Mouse (Mus musculus) liver, embryonic 15.5 days (tissue): ENCODE results near the gene Nxt1. TPM values are rescaled to one million over a fixed set of nuclear protein-coding genes. Genes with fewer than 3 reads are reported as not detected.
A peak's percentile ranks its signal among the peaks of the same experiment; 100 is the strongest.

Experiments
- ATAC-seq: fragments of 200-750 bp; cut with Nextera tagmentation; 2 replicates; pipeline ENCODE4 v1.8.0; 2017; ENCODE audit warnings: moderate number of reproducible peaks, mild to moderate bottlenecking, moderate library complexity; ENCODE audit not compliant: insufficient read depth
- H3K27ac ChIP-seq: fragments of 300-500 bp; sonication (generic); replicated peaks from 2 replicates; pipeline ENCODE4 v1.5.1; 2015; ENCODE audit warnings: mild to moderate bottlenecking, inconsistent platforms
- H3K27me3 ChIP-seq: fragments of 300-500 bp; sonication (generic); 2 replicates; pipeline ENCODE4 v1.6.1; 2015; ENCODE audit warnings: mild to moderate bottlenecking, inconsistent platforms
- H3K36me3 ChIP-seq: fragments of 300-500 bp; sonication (generic); replicated peaks from 2 replicates; pipeline ENCODE4 v1.6.1; 2015; ENCODE audit warnings: moderate library complexity, mild to moderate bottlenecking, inconsistent platforms
- H3K4me1 ChIP-seq: fragments of 300-500 bp; sonication (generic); replicated peaks from 2 replicates; pipeline ENCODE4 v1.6.1; 2015; ENCODE audit warnings: inconsistent platforms
- H3K4me2 ChIP-seq: fragments of 300-500 bp; sonication (generic); 2 replicates; pipeline ENCODE4 v1.6.1; 2015; ENCODE audit warnings: moderate library complexity, mild to moderate bottlenecking, inconsistent platforms
- H3K4me3 ChIP-seq: fragments of 300-500 bp; sonication (generic); replicated peaks from 2 replicates; pipeline ENCODE4 v1.5.1; 2015; ENCODE audit warnings: mild to moderate bottlenecking, inconsistent platforms
- H3K9ac ChIP-seq: fragments of 300-500 bp; sonication (generic); 2 replicates; pipeline ENCODE4 v1.6.1; 2015; ENCODE audit warnings: moderate library complexity, mild to moderate bottlenecking, inconsistent platforms
- H3K9me3 ChIP-seq: fragments of 300-500 bp; sonication (generic); replicated peaks from 2 replicates; pipeline ENCODE4 v1.6.1; 2016; ENCODE audit warnings: inconsistent platforms
- WGBS: fragments of 180-500 bp; shearing (Covaris S2); methylation state at CpG from one replicate; pipeline ENCODE4 v1.1.7; 2015; ENCODE audit warnings: mixed read lengths; ENCODE audit not compliant: insufficient replicate concordance; 5-methylcytosine and 5-hydroxymethylcytosine counted together
- polyA plus RNA-seq: library from polyadenylated mRNA; unstranded; fragments of >200 nt; fragmentation: Nextera tagmentation; extraction: Ambion mirVana; gene quantifications from 2 replicates; pipeline ENCODE4 v1.2.1, GENCODE M21; 2015

Gene Nxt1
- 43.9 and 51.8 TPM in 2 replicates for polyA plus RNA-seq

DNA sequence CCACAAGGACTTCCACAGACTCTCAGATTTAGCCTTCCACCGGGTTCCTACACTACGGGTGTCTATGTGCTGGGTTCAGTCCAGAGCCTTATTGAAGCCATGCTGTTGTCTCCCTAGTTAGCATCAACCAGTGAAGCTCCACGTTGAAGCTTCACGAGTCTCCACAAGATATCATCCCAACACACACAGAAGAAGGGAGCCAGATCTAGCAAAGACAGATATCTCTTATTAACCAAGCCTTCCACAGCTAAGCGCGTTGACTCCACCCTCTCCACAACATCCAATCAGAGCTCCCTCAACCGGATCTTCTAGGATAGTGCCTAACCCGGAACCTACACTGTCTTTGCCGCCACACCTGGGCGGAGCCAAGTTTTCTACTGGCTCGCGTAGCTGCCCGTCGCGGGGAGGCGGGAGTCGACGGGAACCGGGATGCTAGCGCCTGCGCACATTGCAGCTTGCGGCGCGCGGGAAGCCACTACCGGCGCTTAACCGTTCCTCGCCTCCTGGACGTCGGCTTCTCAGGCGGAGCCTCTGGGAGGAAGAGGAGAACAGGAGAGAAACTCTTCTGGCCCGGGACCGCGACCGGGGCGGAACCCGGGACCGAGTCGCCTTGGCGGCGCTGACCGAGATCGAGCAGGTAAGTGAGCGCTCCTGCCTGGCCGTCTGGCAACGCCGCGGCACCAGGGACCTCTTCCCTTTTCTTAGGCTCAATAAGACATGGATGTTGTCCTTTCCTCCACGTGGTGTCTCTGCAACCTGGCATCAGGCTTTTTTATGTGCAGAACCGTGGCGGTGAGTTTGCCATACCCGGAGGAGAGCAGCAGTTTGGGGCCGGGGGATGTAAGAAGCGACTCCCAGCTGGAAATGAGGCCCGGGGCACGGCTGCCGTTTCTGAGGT, at the start of gene Nxt1:
Gene Nxt1, plus strand, starts transcription at position 403 of the 898 bp plus-strand sequence.
- H3K27me3 ChIP-seq = no peaks in the 10 kb centered on the region; the same call in 1 of the 2 replicates
- peak within 1 kb of the TSS; percentile 77 for H3K9ac ChIP-seq
- ATAC-seq = peak; percentile 100
- peak within 1 kb of the TSS; percentile 89 for H3K27ac ChIP-seq
- no peaks in the 10 kb centered on the region for H3K9me3 ChIP-seq
- H3K36me3 ChIP-seq = peaks cover 34% of the 10 kb centered on the region
- H3K4me3 ChIP-seq = peak within 1 kb of the TSS; percentile 73
- peak within 1 kb of the TSS; percentile 78 for H3K4me2 ChIP-seq
- peaks cover 40% of the 10 kb centered on the region for H3K4me1 ChIP-seq
- WGBS = under 1% methylated on average over 58 of the region's 58 CpGs

DNA sequence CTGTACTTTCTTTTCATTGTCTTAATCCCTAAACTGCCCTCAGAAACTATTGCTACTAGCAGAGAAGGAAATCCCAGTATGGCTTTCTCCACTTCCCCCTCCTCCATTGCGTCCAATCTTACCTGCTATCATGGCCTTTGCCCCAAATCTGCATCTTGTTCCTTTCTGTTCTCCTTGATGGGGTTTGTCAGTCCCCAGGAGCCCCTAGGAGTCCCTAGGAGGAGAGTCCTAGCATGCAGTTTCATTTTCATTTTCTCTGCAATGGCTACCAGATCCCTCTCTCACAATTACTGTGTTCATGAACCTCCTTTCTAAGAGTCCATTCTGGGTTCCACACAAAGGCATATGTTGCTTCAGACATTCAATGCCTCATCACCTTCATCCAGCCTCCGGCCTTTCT, 49.3 kb upstream of the Nxt1 start:
- Histone ChIP-seq H3K27me3 (no peaks in the 10 kb centered on the region), H3K4me1 (no peaks in the 10 kb centered on the region), H3K4me3 (no peak overlapping the region), H3K36me3 (no peaks in the 10 kb centered on the region), H3K9ac (no peak overlapping the region), H3K4me2 (no peak overlapping the region), H3K27ac (no peak overlapping the region), H3K9me3 (no peaks in the 10 kb centered on the region)
- 56% methylated on average over 2 of the region's 2 CpGs for WGBS
- no peak; the same call in 1 of the 2 replicates for ATAC-seq

DNA sequence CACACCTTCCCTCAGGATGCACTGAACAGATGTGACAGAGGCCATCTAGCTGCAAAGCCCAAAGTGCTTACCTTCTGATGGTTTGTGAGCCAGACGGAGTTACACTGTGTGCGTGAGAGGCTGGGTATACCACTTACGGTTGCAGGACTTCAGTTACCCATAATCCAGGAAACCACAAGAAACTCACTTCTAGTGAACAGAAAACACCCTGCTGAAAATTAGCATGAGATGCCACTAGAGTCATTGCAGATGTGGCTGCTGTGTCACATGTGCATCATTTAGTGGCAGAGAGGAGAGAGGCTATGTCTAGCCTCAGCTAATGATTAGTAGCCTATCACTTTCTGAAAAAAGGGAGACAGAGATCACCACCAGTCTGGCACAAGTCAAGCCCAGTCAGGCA, 47.9 kb upstream of the Nxt1 start:
- Histone ChIP-seq H3K4me3 (no peak overlapping the region), H3K4me1 (no peaks in the 10 kb centered on the region), H3K27ac (no peak overlapping the region), H3K27me3 (no peaks in the 10 kb centered on the region), H3K9me3 (no peaks in the 10 kb centered on the region), H3K4me2 (no peak overlapping the region), H3K36me3 (no peaks in the 10 kb centered on the region), H3K9ac (no peak overlapping the region)
- ATAC-seq = no peak
- WGBS = 29% methylated on average over 3 of the region's 3 CpGs

DNA sequence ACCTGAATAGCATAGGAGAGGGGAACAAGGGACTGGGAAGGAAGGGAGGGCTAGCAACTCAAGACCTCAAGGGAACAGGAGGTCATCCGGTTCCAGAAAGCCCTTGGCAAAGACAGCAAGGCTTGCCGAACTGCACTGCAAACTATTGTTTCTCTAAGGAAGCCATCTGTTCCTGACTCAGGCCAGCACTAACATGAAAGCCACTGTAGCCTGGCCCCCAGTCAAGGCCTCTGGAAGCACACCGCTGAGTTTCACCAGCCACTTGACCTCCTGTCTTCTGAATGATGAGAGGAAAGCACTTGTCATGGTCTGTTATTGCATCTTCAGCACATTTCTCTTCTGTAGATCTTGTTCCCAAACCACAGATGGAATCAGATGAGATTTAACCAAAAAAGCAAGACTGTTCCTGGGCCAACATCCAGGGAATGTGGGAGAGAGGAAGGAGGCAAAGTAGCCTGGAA, 45.4 kb upstream of the Nxt1 start:
- Histone ChIP-seq H3K36me3 (no peaks in the 10 kb centered on the region), H3K9ac (no peak overlapping the region), H3K4me1 (no peaks in the 10 kb centered on the region), H3K4me3 (no peak overlapping the region), H3K9me3 (no peaks in the 10 kb centered on the region), H3K27ac (no peak overlapping the region), H3K4me2 (no peak overlapping the region), H3K27me3 (no peaks in the 10 kb centered on the region)
- WGBS = 59% methylated on average over 3 of the region's 3 CpGs
- no peak for ATAC-seq

DNA sequence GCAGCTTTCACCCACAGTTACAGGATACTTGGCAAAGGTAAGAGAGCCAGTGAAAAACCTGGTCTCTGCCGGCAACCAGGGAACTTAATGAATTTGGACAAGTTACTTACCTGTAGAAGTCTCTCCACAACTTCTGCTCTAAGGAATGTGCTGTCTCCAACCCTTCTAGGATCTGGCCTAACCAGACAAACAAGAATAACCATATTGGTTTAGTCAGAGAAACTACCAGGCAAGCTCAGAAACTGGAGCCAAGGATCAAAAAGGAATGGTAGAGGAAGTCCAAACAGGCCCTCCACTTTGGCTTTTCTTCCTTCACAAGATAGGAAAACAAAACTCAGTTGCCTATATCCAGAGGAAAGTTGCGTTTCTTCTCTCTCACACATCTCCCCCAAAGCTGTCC, 41.4 kb upstream of the Nxt1 start:
- 61% methylated on average over 2 of the region's 2 CpGs for WGBS
- Histone ChIP-seq H3K4me3 (no peak overlapping the region), H3K4me2 (no peak overlapping the region), H3K27me3 (no peaks in the 10 kb centered on the region), H3K27ac (no peak overlapping the region), H3K9ac (no peak overlapping the region), H3K9me3 (no peaks in the 10 kb centered on the region), H3K36me3 (no peaks in the 10 kb centered on the region), H3K4me1 (no peaks in the 10 kb centered on the region)
- no peak for ATAC-seq

DNA sequence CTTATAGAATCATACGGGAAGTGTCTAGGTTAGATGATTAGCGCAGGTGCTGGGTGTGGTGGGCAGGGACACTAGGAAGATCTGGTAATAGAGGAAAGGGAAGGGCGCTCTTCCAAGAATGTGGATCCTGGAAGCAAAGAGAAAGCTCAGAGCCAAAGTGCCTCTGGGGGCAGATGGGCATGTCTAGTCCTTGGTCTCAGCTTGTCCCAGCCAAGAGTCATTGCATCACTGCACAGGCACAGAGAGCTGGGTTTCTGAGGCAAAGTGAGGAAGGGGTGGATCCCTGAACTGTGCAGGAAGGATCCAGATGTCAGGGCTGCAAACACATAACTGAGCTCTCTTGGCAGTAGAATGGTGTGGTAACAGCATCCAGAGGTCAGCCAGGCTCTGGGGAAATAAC, 40.8 kb upstream of the Nxt1 start:
- H3K4me1 ChIP-seq = no peaks in the 10 kb centered on the region
- ATAC-seq = no peak
- no peaks in the 10 kb centered on the region for H3K36me3 ChIP-seq
- H3K27me3 ChIP-seq = no peaks in the 10 kb centered on the region
- no peaks in the 10 kb centered on the region for H3K9me3 ChIP-seq
- 68% methylated on average over 3 of the region's 3 CpGs for WGBS
- no peak overlapping the region for H3K4me2 ChIP-seq
- H3K27ac ChIP-seq = no peak overlapping the region
- H3K4me3 ChIP-seq = no peak overlapping the region
- H3K9ac ChIP-seq = no peak overlapping the region

DNA sequence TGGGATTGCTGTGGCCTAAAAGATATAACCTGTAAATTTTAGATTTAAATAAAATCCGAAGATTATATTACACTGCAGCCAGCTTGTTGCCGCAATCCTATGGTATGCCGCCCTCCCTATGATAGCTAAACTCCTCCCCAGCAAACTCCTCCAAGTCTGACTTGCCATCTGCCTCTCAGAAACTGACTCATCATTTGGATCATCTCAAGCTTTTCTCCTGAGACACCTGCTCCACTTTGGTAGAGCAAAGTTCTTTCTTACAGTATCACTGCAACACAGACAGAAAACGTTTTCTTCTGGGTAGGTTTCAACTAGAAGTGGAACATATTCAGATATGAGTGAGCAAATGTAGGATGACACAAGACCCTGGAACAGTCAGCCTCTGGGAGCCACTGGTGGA, 37.9 kb upstream of the Nxt1 start:
- no peak for ATAC-seq
- no peak overlapping the region for H3K4me2 ChIP-seq
- no peak overlapping the region for H3K27ac ChIP-seq
- no peaks in the 10 kb centered on the region for H3K27me3 ChIP-seq
- 65% methylated on average over 4 of the region's 4 CpGs for WGBS
- H3K4me1 ChIP-seq = no peaks in the 10 kb centered on the region
- no peaks in the 10 kb centered on the region for H3K9me3 ChIP-seq
- H3K9ac ChIP-seq = no peak overlapping the region
- H3K4me3 ChIP-seq = no peak overlapping the region
- H3K36me3 ChIP-seq = no peaks in the 10 kb centered on the region

DNA sequence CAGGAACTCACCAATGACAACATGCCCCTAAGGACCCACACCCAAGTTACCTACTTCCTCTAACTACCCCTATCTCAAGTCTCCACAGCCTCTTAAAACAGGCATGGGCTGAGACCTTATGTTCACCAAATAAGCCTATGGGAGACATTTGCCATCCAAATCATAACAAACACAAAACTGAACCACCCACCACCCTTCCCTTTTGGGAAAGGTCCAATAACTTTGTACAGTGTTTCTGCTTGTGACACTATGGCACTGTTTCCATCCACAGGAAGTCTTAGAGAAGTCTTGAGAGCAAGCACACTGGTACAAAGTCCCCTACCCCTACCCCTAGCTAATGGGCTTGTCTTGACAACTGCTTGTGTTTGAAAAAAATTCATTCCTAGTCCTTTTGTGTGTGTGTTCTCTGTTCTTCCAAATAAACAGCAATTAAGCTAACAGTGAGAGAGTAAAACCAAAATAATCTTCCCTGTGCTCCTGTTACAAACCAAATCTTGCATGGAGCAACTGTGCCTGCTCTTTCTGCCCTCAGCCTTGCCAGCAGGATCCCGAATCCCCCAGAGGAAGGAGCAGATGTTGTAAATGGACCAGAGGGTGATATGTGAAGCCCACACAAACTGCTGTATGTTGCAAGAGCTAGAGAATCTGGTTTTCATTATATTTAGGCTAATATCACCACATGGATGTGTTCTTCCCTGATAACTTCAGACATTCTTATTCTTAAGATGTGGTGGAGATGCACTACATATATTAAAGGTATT, 29.6 kb upstream of the Nxt1 start:
- Histone ChIP-seq H3K36me3 (no peaks in the 10 kb centered on the region), H3K27me3 (no peaks in the 10 kb centered on the region), H3K4me1 (no peaks in the 10 kb centered on the region), H3K4me3 (no peak overlapping the region), H3K9ac (no peak overlapping the region), H3K9me3 (no peaks in the 10 kb centered on the region), H3K4me2 (no peak overlapping the region), H3K27ac (no peak overlapping the region)
- WGBS = 57% methylated on average over 1 of the region's 1 CpGs
- no peak for ATAC-seq

DNA sequence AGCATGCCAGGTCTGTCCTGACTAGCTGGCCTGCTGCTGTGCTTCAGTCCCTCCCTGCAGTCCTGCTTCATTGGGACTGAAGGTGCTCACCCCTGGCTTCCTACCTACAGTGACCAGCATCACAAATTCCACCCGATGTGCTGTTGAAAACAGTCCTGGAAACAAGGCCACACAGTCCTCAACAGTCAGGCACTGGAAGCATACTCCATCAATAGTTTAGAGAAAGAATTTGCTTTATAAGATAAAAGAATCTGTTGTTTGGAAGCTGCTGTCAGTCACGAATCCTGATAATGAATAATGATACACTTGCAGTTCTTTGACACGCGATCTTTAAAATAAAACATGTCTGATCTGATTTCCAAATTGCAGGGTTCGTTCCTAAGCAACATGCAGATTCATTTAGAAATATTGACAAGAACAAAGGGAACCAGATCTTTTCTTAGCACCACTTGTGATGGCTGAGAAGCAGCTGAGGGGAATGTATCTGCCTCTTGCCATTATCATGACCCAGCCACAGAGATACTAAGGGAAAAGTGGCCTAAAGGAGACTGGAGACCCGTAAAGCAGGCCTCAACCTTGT, 27.9 kb upstream of the Nxt1 start:
- Histone ChIP-seq H3K4me1 (no peaks in the 10 kb centered on the region), H3K36me3 (no peaks in the 10 kb centered on the region), H3K4me2 (no peak overlapping the region), H3K4me3 (no peak overlapping the region), H3K27me3 (no peaks in the 10 kb centered on the region), H3K9me3 (no peaks in the 10 kb centered on the region), H3K9ac (no peak overlapping the region), H3K27ac (no peak overlapping the region)
- 58% methylated on average over 6 of the region's 6 CpGs for WGBS
- ATAC-seq = no peak

DNA sequence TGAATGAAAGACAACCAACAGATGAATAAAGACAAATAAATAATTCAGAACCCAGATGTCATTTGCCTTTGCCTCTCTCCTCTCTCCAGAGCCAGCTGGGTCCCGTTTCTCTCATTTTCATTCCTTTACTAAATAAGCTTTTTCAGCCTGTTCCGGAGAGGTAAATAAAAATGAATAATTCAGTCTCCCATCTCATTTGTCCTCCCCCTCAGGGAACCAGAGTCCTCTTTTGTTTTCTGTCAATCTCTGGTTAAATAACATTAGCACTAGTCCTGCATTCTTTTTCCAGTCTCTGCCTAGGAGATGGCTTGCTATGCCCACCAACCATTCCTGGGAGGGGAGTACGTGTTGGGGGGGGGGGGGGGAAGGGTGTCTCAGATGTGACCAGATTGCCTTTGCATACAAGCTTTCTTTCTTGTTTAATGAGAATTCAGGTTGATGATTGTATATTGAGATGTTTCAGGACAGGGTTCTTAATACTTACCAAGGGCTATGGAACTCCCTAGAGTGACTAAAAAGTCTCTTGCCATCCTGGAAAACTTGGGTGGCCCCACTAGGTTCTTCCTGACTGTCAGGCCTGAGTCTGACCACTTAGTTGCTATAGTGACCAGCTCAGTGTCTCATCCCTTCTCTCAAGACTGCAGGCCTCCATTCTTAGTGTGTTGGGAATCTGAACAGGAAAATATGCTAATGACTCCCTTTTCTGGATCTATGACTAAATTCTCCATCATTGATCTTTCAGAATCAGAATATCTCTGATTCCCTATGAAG, 21.6 kb upstream of the Nxt1 start:
- no peak overlapping the region for H3K4me3 ChIP-seq
- no peaks in the 10 kb centered on the region for H3K27me3 ChIP-seq
- ATAC-seq = no peak
- H3K4me1 ChIP-seq = no peaks in the 10 kb centered on the region
- H3K27ac ChIP-seq = no peak overlapping the region
- H3K9ac ChIP-seq = no peak overlapping the region
- H3K4me2 ChIP-seq = no peak overlapping the region
- WGBS = 43% methylated on average over 3 of the region's 3 CpGs
- no peaks in the 10 kb centered on the region for H3K36me3 ChIP-seq
- H3K9me3 ChIP-seq = no peaks in the 10 kb centered on the region
